Comparison of ENCODE assay signal across 8 mouse cellular contexts in genomic region chr17:87202490-87202889, GRCm38 (mm10).
A peak's percentile ranks its signal among the peaks of the same experiment; 100 is the strongest.
DNase-seq lines count a peak whose midpoint lies in the region; ATAC-seq lines count a peak whose summit lies in the region.

No protein-coding gene starts in this region.

- H3K4me2 ChIP-seq in midbrain, embryonic 11.5 days = no peak overlapping the region
- H3K4me2 ChIP-seq in midbrain, embryonic 15.5 days = no peak overlapping the region
- no peak overlapping the region for H3K4me2 ChIP-seq in heart, embryonic 16.5 days (ENCODE audit: low read depth, low read length)
- no peak overlapping the region for H3K4me2 ChIP-seq in stomach, embryonic 16.5 days (ENCODE audit: low read depth, low read length)

- no peaks in the 10 kb centered on the region; the same call in 1 of the 2 replicates for H3K27me3 ChIP-seq in midbrain, embryonic 11.5 days (ENCODE audit: control insufficient read depth, insufficient read depth, low read length)
- no peaks in the 10 kb centered on the region for H3K27me3 ChIP-seq in midbrain, embryonic 15.5 days (replicated peaks)
- H3K27me3 ChIP-seq in heart, embryonic 16.5 days (ENCODE audit: control insufficient read depth, insufficient read depth, low read length) = no peaks in the 10 kb centered on the region
- no peaks in the 10 kb centered on the region for H3K27me3 ChIP-seq in stomach, embryonic 16.5 days (ENCODE audit: control insufficient read depth, insufficient read depth, low read length)

- no peak overlapping the region for H3K9ac ChIP-seq in midbrain, embryonic 11.5 days (ENCODE audit: low read length)
- no peak overlapping the region for H3K9ac ChIP-seq in midbrain, embryonic 15.5 days
- H3K9ac ChIP-seq in heart, embryonic 16.5 days (ENCODE audit: low read length) = peak overlapping the region; percentile 46; the same call in 1 of the 2 replicates
- H3K9ac ChIP-seq in stomach, embryonic 16.5 days (ENCODE audit: low read length) = peak overlapping the region; percentile 40; the same call in 1 of the 2 replicates

- no peaks in the 10 kb centered on the region for H3K9me3 ChIP-seq in midbrain, embryonic 11.5 days (ENCODE audit: control insufficient read depth, low read length)
- H3K9me3 ChIP-seq in midbrain, embryonic 15.5 days = no peaks in the 10 kb centered on the region
- no peaks in the 10 kb centered on the region for H3K9me3 ChIP-seq in heart, embryonic 16.5 days (replicated peaks; ENCODE audit: control insufficient read depth, low read length)
- no peaks in the 10 kb centered on the region for H3K9me3 ChIP-seq in stomach, embryonic 16.5 days (replicated peaks; ENCODE audit: control insufficient read depth, low read length)

- H3K4me1 ChIP-seq in midbrain, embryonic 11.5 days (ENCODE audit: control insufficient read depth, insufficient read depth, low read length) = no peaks in the 10 kb centered on the region; the same call in 1 of the 2 replicates
- peaks cover 9% of the 10 kb centered on the region for H3K4me1 ChIP-seq in midbrain, embryonic 15.5 days
- peaks cover 33% of the 10 kb centered on the region for H3K4me1 ChIP-seq in heart, embryonic 16.5 days (ENCODE audit: control insufficient read depth, insufficient read depth, low read length)
- peaks cover 34% of the 10 kb centered on the region for H3K4me1 ChIP-seq in stomach, embryonic 16.5 days (ENCODE audit: control insufficient read depth, insufficient read depth, low read length)

- no peak overlapping the region for H3K4me3 ChIP-seq in midbrain, embryonic 11.5 days (ENCODE audit: low read depth, low read length)
- no peak overlapping the region for H3K4me3 ChIP-seq in midbrain, embryonic 15.5 days
- H3K4me3 ChIP-seq in heart, embryonic 16.5 days (ENCODE audit: low read length) = no peak overlapping the region
- H3K4me3 ChIP-seq in stomach, embryonic 16.5 days (replicated peaks; ENCODE audit: low read length) = no peak overlapping the region

- WGBS in midbrain, embryonic 11.5 days = 58% methylated on average over 6 of the region's 6 CpGs
- 41% methylated on average over 6 of the region's 6 CpGs for WGBS in midbrain, embryonic 15.5 days
- 26% methylated on average over 6 of the region's 6 CpGs for WGBS in heart, embryonic 16.5 days
- 17% methylated on average over 6 of the region's 6 CpGs for WGBS in stomach, embryonic 16.5 days

- ATAC-seq in midbrain, embryonic 11.5 days (ENCODE audit: low FRiP score) = 0 out of 2 replicates have a peak, but pooled peaks have one; percentile 35
- ATAC-seq in midbrain, embryonic 15.5 days (replicated peaks) = no peak
- peak; percentile 46; the same call in 1 of the 2 replicates for ATAC-seq in heart, embryonic 16.5 days (replicated peaks; ENCODE audit: extremely low read depth, insufficient read depth, low FRiP score)
- peak; percentile 27; the same call in 1 of the 2 replicates for ATAC-seq in stomach, embryonic 16.5 days (ENCODE audit: insufficient read depth, low FRiP score)

- DNase-seq in midbrain, embryonic 11.5 days (ENCODE audit: low spot score, missing footprints) = peak; percentile 77
- DNase-seq in embryo, embryonic 11 days = peak; percentile 52
- DNase-seq in kidney, postnatal 14 days = peak; percentile 89
- peak; percentile 73 to 89 for DNase-seq in lung, postnatal 4 days
- DNase-seq in frontal cortex, postnatal 25 days (ENCODE audit: low spot score in 2 of 2) = no peak

- H3K36me3 ChIP-seq in midbrain, embryonic 11.5 days (ENCODE audit: control insufficient read depth, insufficient read depth, low read length) = no peaks in the 10 kb centered on the region
- H3K36me3 ChIP-seq in midbrain, embryonic 15.5 days (replicated peaks) = no peaks in the 10 kb centered on the region
- H3K36me3 ChIP-seq in heart, embryonic 16.5 days (ENCODE audit: control insufficient read depth, insufficient read depth) = no peaks in the 10 kb centered on the region
- H3K36me3 ChIP-seq in stomach, embryonic 16.5 days (ENCODE audit: control insufficient read depth, insufficient read depth, low read length) = no peaks in the 10 kb centered on the region

- no peak overlapping the region for H3K27ac ChIP-seq in midbrain, embryonic 11.5 days (ENCODE audit: low read depth, low read length)
- H3K27ac ChIP-seq in midbrain, embryonic 15.5 days = no peak overlapping the region
- H3K27ac ChIP-seq in heart, embryonic 16.5 days (ENCODE audit: low read length) = peak overlapping the region; percentile 73
- peak overlapping the region; percentile 85 for H3K27ac ChIP-seq in stomach, embryonic 16.5 days (ENCODE audit: low read length)

Comparison
In these comparisons a context has a peak if more than half of its experiments do, and no peak if none do; other contexts are left out.
1. DNase-seq: peak in midbrain, embryonic 11.5 days (single experiment), embryo, embryonic 11 days (single experiment), kidney, postnatal 14 days (single experiment) and lung, postnatal 4 days (2 of 2); none in frontal cortex, postnatal 25 days (0 of 2).
2. H3K27ac ChIP-seq: peak in heart, embryonic 16.5 days (single experiment) and stomach, embryonic 16.5 days (single experiment); none in midbrain, embryonic 11.5 days (single experiment) and midbrain, embryonic 15.5 days (single experiment).
3. H3K9ac ChIP-seq: peak in heart, embryonic 16.5 days (single experiment) and stomach, embryonic 16.5 days (single experiment); none in midbrain, embryonic 11.5 days (single experiment) and midbrain, embryonic 15.5 days (single experiment).